Mouse (Mus musculus) embryonic fibroblast, embryonic 13.5 days (primary cell): ENCODE data around the gene Rps5.
"Not testable (repeated sequence)": the region's sequence is repeated elsewhere in the genome, so short reads cannot be mapped to it uniquely, and the experiment has no call there.

Source experiments
- CTCF ChIP-seq: IDR thresholded peaks from 2 replicates; pipeline ENCODE4 v1.5.1; 2011; ENCODE audit warnings: mild to moderate bottlenecking, control low read depth, low read length, moderate library complexity, borderline replicate concordance; ENCODE audit not compliant: insufficient read depth
- POLR2A ChIP-seq: IDR thresholded peaks from 2 replicates; pipeline ENCODE4 v1.6.1; 2011; ENCODE audit warnings: low read depth, mild to moderate bottlenecking, control low read depth, low read length, moderate library complexity

DNA sequence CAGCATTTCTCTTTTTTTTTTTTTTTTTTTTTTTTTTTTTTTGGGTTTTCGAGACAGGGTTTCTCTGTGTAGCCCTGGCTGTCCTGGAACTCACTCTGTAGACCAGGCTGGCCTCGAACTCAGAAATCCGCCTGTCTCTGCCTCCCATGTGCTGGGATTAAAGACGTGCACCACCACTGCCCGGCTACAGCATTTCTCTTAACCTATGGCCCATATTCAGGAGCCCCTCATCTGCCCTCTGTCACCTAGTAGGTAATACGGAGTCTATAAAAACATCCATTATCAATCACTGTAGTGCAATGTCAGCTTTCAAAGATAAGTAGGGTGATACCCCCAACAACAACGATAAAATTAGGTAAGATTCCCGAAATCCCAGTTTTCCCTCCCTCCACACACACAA lies 1.6 kb upstream of the Rps5 start:
- not testable (repeated sequence) for TF ChIP-seq POLR2A, CTCF
